Mouse (Mus musculus) cortical plate, adult 2 months (tissue): ENCODE data around the gene Tmco2. TPM values are rescaled to one million over a fixed set of nuclear protein-coding genes. Genes with fewer than 3 reads are reported as not detected.
"Not testable (repeated sequence)": the region's sequence is repeated elsewhere in the genome, so short reads cannot be mapped to it uniquely, and the experiment has no call there.

Experiments used
- H3K27ac ChIP-seq: fragments of 200-500 bp; 2 replicates; pipeline ENCODE4 v1.5.1; 2012; ENCODE audit warnings: low read length, control low read depth, inconsistent platforms; ENCODE audit not compliant: insufficient read depth
- H3K4me1 ChIP-seq: fragments of 200-500 bp; 2 replicates; pipeline ENCODE4 v1.6.1; 2011; ENCODE audit warnings: low read length; ENCODE audit not compliant: control insufficient read depth, insufficient read depth
- H3K4me3 ChIP-seq: fragments of 200-500 bp; 2 replicates; pipeline ENCODE4 v1.5.1; 2011; ENCODE audit warnings: mild to moderate bottlenecking, low read length, control low read depth; ENCODE audit not compliant: insufficient read depth
- CTCF ChIP-seq: fragments of 200-500 bp; IDR thresholded peaks from 2 replicates; pipeline ENCODE4 v1.5.1; 2011; ENCODE audit warnings: mild to moderate bottlenecking, control low read depth, low read length; ENCODE audit not compliant: insufficient read depth; ENCODE audit errors: extremely low read depth
- POLR2A ChIP-seq: fragments of 200-500 bp; IDR thresholded peaks from 2 replicates; pipeline ENCODE4 v1.6.1; 2011; ENCODE audit warnings: mild to moderate bottlenecking, low read length, control low read depth; ENCODE audit not compliant: insufficient read depth; ENCODE audit errors: extremely low read depth
- polyA plus RNA-seq: library from polyadenylated mRNA; depleted of rRNA; stranded (reverse); fragments of >200 nt; gene quantifications from 2 replicates; pipeline ENCODE4 v1.2.3, GENCODE M21; 2012; rRNA removed

Gene Tmco2
- not detected in 2 replicates for polyA plus RNA-seq

GRCm38 (mm10) chr4:121109126-121109525 lies at the start of gene Tmco2:
Tmco2 (minus strand) TSS chr4:121109226.
- Histone ChIP-seq H3K4me1 (no peaks in the 10 kb centered on the region), H3K4me3 (no peak within 1 kb of the TSS), H3K27ac (no peak within 1 kb of the TSS)
- TF ChIP-seq CTCF = no peak
- no peak for TF ChIP-seq POLR2A

GRCm38 (mm10) chr4:121103304-121103703 lies 5.7 kb downstream of the Tmco2 start:
- H3K4me3 ChIP-seq = no peak overlapping the region
- no peaks in the 10 kb centered on the region for H3K4me1 ChIP-seq
- TF ChIP-seq CTCF (no peak), POLR2A (no peak)
- no peak overlapping the region for H3K27ac ChIP-seq

GRCm38 (mm10) chr4:121097650-121098378 lies 11.2 kb downstream of the Tmco2 start, which contains the start of gene Zmpste24:
Zmpste24 (minus strand) TSS chr4:121098241.
- H3K4me1 ChIP-seq = peaks cover 2% of the 10 kb centered on the region; the same call in 1 of the 2 replicates
- peak; percentile 47 for TF ChIP-seq POLR2A
- no peak for TF ChIP-seq CTCF
- no peak within 1 kb of the TSS for H3K27ac ChIP-seq
- peak within 1 kb of the TSS; percentile 58 for H3K4me3 ChIP-seq

GRCm38 (mm10) chr4:121090211-121090610 lies 18.8 kb downstream of the Tmco2 start:
- H3K4me3 ChIP-seq = no peak overlapping the region
- TF ChIP-seq CTCF (no peak), POLR2A (no peak)
- no peaks in the 10 kb centered on the region for H3K4me1 ChIP-seq
- no peak overlapping the region for H3K27ac ChIP-seq

GRCm38 (mm10) chr4:121088696-121089095 lies 20.3 kb downstream of the Tmco2 start:
- H3K4me3 ChIP-seq = no peak overlapping the region
- H3K27ac ChIP-seq = no peak overlapping the region
- no peaks in the 10 kb centered on the region for H3K4me1 ChIP-seq
- TF ChIP-seq POLR2A (no peak), CTCF (no peak)

- Histone ChIP-seq H3K4me1 (no peaks in the 10 kb centered on the region; the same call in 1 of the 2 replicates), H3K4me3 (no peak overlapping the region), H3K27ac (no peak overlapping the region)
- no peak for TF ChIP-seq CTCF
- TF ChIP-seq POLR2A = no peak
These were observed 24.5 kb downstream of the Tmco2 start for GRCm38 (mm10) chr4:121084506-121084905.

- no peaks in the 10 kb centered on the region; the same call in 1 of the 2 replicates for H3K4me1 ChIP-seq
- H3K27ac ChIP-seq = no peak overlapping the region
- TF ChIP-seq CTCF = no peak
- no peak overlapping the region for H3K4me3 ChIP-seq
These were observed 28.6 kb downstream of the Tmco2 start for GRCm38 (mm10) chr4:121080395-121080794.

- no peak for TF ChIP-seq CTCF
- no peak for TF ChIP-seq POLR2A
- H3K4me3 ChIP-seq = no peak overlapping the region
- no peak overlapping the region for H3K27ac ChIP-seq
- no peaks in the 10 kb centered on the region; the same call in 1 of the 2 replicates for H3K4me1 ChIP-seq
These were observed 30.9 kb downstream of the Tmco2 start for GRCm38 (mm10) chr4:121077915-121078646.

- no peak for TF ChIP-seq CTCF
- TF ChIP-seq POLR2A = no peak
- no peak overlapping the region for H3K4me3 ChIP-seq
- H3K27ac ChIP-seq = no peak overlapping the region
- no peaks in the 10 kb centered on the region for H3K4me1 ChIP-seq
These were observed 34.8 kb downstream of the Tmco2 start for GRCm38 (mm10) chr4:121074250-121074649.

GRCm38 (mm10) chr4:121065336-121065735 lies 43.7 kb downstream of the Tmco2 start:
- H3K27ac ChIP-seq = no peak overlapping the region
- H3K4me3 ChIP-seq = no peak overlapping the region
- no peaks in the 10 kb centered on the region; the same call in 1 of the 2 replicates for H3K4me1 ChIP-seq
- no peak for TF ChIP-seq POLR2A
- no peak for TF ChIP-seq CTCF

GRCm38 (mm10) chr4:121059218-121059617 lies 49.8 kb downstream of the Tmco2 start:
- H3K27ac ChIP-seq, H3K4me3 ChIP-seq, H3K4me1 ChIP-seq: not testable (repeated sequence)
